Mouse (Mus musculus): Measurements from ENCODE around the gene Crip1.
A peak's percentile ranks its signal among the peaks of the same experiment; 100 is the strongest.

Gene Crip1

GRCm38 (mm10) chr12:113148381-113149035 is 2.4 kb downstream of the Crip1 start:
- no peak for DNase-seq

- DNase-seq, result no peak
These were observed 3.2 kb downstream of the Crip1 start for GRCm38 (mm10) chr12:113149341-113149740.

- no peak for DNase-seq
These were observed 3.8 kb downstream of the Crip1 start for GRCm38 (mm10) chr12:113149896-113150295.

- no peak for DNase-seq
These were observed 4.5 kb downstream of the Crip1 start for GRCm38 (mm10) chr12:113150591-113150990.

- peak in 1 of 2 experiments; percentile 5 for DNase-seq
These were observed 4.9 kb downstream of the Crip1 start for GRCm38 (mm10) chr12:113151046-113151445.

GRCm38 (mm10) chr12:113151661-113152271 is 5.7 kb downstream of the Crip1 start:
- DNase-seq, result peak; percentile 4 to 12

GRCm38 (mm10) chr12:113152272-113152661 is 6.2 kb downstream of the Crip1 start:
- DNase-seq, result peak in 1 of 2 experiments; percentile 11

- no peak for DNase-seq
These were observed 6.9 kb downstream of the Crip1 start for GRCm38 (mm10) chr12:113152991-113153525.

- DNase-seq, result peak in 1 of 2 experiments; percentile 3
These were observed 7.9 kb downstream of the Crip1 start for GRCm38 (mm10) chr12:113153971-113154370.

- DNase-seq, result no peak
These were observed 8.6 kb downstream of the Crip1 start for GRCm38 (mm10) chr12:113154747-113155075.

GRCm38 (mm10) chr12:113155076-113155771 is 9.1 kb downstream of the Crip1 start:
- DNase-seq, result peak; percentile 60 to 62

- peak; percentile 99 to 100 for DNase-seq
These were observed 9.9 kb downstream of the Crip1 start, which contains the start of gene Tedc1 for GRCm38 (mm10) chr12:113155887-113156539. TSS of gene Tedc1 (plus strand) at chr12:113156421.

GRCm38 (mm10) chr12:113156540-113156929 is 10.4 kb downstream of the Crip1 start:
- no peak for DNase-seq

- peak in 1 of 2 experiments; percentile 43 for DNase-seq
These were observed 10.9 kb downstream of the Crip1 start for GRCm38 (mm10) chr12:113157002-113157401.

GRCm38 (mm10) chr12:113157521-113157920 is 11.4 kb downstream of the Crip1 start:
- DNase-seq, result no peak

- DNase-seq, result no peak
These were observed 11.9 kb downstream of the Crip1 start for GRCm38 (mm10) chr12:113157971-113158370.

- peak in 1 of 2 experiments; percentile 34 for DNase-seq
These were observed 17.5 kb downstream of the Crip1 start for GRCm38 (mm10) chr12:113163561-113164006.

- no peak for DNase-seq
These were observed 22.0 kb downstream of the Crip1 start for GRCm38 (mm10) chr12:113168031-113168536.

- DNase-seq, result no peak
These were observed 31.0 kb downstream of the Crip1 start for GRCm38 (mm10) chr12:113176960-113177725.

GRCm38 (mm10) chr12:113181020-113181419 is 34.9 kb downstream of the Crip1 start:
- no peak for DNase-seq

GRCm38 (mm10) chr12:113184945-113185344 is 38.8 kb downstream of the Crip1 start:
- no peak for DNase-seq
